Mouse (Mus musculus) intestine, embryonic 15.5 days (tissue): ENCODE data around the gene Fam227b. TPM values are rescaled to one million over a fixed set of nuclear protein-coding genes. Genes with fewer than 3 reads are reported as not detected.

Experiments used
- ATAC-seq: fragments of 200-750 bp; cut with Nextera tagmentation; 2 replicates; pipeline ENCODE4 v1.8.0; 2017; ENCODE audit warnings: moderate TSS enrichment, moderate library complexity
- H3K27ac ChIP-seq: fragments of 300-500 bp; sonication (generic); 2 replicates; pipeline ENCODE4 v1.5.1; 2015; ENCODE audit warnings: mild to moderate bottlenecking, inconsistent platforms
- H3K27me3 ChIP-seq: fragments of 300-500 bp; sonication (generic); replicated peaks from 2 replicates; pipeline ENCODE4 v1.6.1; 2015; ENCODE audit warnings: inconsistent platforms
- H3K36me3 ChIP-seq: fragments of 300-500 bp; sonication (generic); 2 replicates; pipeline ENCODE4 v1.6.1; 2015; ENCODE audit warnings: inconsistent platforms
- H3K4me1 ChIP-seq: fragments of 300-500 bp; sonication (generic); replicated peaks from 2 replicates; pipeline ENCODE4 v1.6.1; 2015; ENCODE audit warnings: inconsistent platforms
- H3K4me2 ChIP-seq: fragments of 300-500 bp; sonication (generic); replicated peaks from 2 replicates; pipeline ENCODE4 v1.6.1; 2015; ENCODE audit warnings: mild to moderate bottlenecking, inconsistent platforms
- H3K4me3 ChIP-seq: fragments of 300-500 bp; sonication (generic); replicated peaks from 2 replicates; pipeline ENCODE4 v1.5.1; 2015; ENCODE audit warnings: inconsistent platforms
- H3K9ac ChIP-seq: fragments of 300-500 bp; sonication (generic); 2 replicates; pipeline ENCODE4 v1.6.1; 2015; ENCODE audit warnings: inconsistent platforms
- H3K9me3 ChIP-seq: fragments of 300-500 bp; sonication (generic); 2 replicates; pipeline ENCODE4 v1.6.1; 2016; ENCODE audit warnings: inconsistent platforms
- WGBS: fragments of 180-500 bp; shearing (Covaris S2); methylation state at CpG from one replicate; pipeline ENCODE4 v1.1.7; 2015; 5-methylcytosine and 5-hydroxymethylcytosine counted together
- polyA plus RNA-seq: library from polyadenylated mRNA; unstranded; fragments of >200 nt; fragmentation: Nextera tagmentation; extraction: Ambion mirVana; gene quantifications from 2 replicates; pipeline ENCODE4 v1.2.1, GENCODE M21; 2015

Gene Fam227b
- polyA plus RNA-seq, 1 experiment from 2014 or later = not detected

DNA sequence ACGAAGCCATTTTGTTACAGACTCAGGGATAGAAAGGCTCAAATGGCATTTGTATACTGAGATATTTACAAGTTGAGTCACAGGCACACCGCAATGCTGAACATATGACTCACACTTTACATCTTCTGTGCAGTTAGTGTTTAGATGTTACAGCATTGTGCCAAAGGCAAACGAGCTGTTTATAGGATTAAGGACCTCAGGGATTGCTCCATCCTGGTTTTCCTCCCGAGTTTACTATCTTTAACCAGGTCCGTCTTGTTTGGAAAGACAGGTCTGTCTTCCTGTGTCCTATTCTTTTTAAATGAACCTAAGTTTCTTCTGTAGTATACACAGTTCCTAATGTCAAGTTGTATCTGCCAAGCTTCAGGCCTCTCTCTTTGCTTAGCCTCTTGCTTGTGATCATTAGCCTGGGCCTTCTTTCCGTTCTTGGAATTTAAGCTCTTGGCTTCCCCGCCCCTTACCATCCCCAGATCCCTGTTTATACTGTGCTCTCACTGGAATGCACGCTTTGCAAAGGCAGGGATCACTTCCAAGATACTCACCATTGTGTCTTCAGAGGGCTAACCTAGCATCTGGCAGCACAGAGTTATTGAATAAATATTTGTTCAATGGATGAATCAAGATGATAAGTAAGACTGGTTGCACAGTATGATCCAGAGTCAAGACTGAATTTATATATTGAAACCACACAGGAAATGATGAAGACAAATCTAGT, 120.5 kb downstream of the Fam227b start:
- Histone ChIP-seq H3K9me3 (no peaks in the 10 kb centered on the region), H3K36me3 (no peaks in the 10 kb centered on the region), H3K4me2 (no peak overlapping the region), H3K27ac (peak overlapping the region; percentile 40; the same call in 1 of the 2 replicates), H3K4me1 (no peaks in the 10 kb centered on the region), H3K4me3 (no peak overlapping the region), H3K27me3 (no peaks in the 10 kb centered on the region), H3K9ac (no peak overlapping the region)
- peak; percentile 56; the same call in 1 of the 2 replicates for ATAC-seq
- WGBS = 32% methylated on average over 8 of the region's 8 CpGs

GRCm38 (mm10) chr2:126015763-126016473, 135.9 kb downstream of the Fam227b start:
- H3K36me3 ChIP-seq = no peaks in the 10 kb centered on the region
- H3K4me3 ChIP-seq = no peak overlapping the region
- no peak overlapping the region for H3K9ac ChIP-seq
- H3K4me2 ChIP-seq = no peak overlapping the region
- no peaks in the 10 kb centered on the region for H3K4me1 ChIP-seq
- H3K9me3 ChIP-seq = no peaks in the 10 kb centered on the region
- no peaks in the 10 kb centered on the region for H3K27me3 ChIP-seq
- H3K27ac ChIP-seq = no peak overlapping the region
- ATAC-seq = no peak
- 43% methylated on average over 3 of the region's 3 CpGs for WGBS

- Histone ChIP-seq H3K4me3 (no peak overlapping the region), H3K9ac (no peak overlapping the region), H3K36me3 (no peaks in the 10 kb centered on the region), H3K27ac (no peak overlapping the region), H3K27me3 (no peaks in the 10 kb centered on the region), H3K4me2 (no peak overlapping the region), H3K4me1 (no peaks in the 10 kb centered on the region), H3K9me3 (no peaks in the 10 kb centered on the region)
- WGBS = 64% methylated on average over 12 of the region's 12 CpGs
- no peak for ATAC-seq
Measured at GRCm38 (mm10) chr2:126014989-126015710, 136.7 kb downstream of the Fam227b start.

DNA sequence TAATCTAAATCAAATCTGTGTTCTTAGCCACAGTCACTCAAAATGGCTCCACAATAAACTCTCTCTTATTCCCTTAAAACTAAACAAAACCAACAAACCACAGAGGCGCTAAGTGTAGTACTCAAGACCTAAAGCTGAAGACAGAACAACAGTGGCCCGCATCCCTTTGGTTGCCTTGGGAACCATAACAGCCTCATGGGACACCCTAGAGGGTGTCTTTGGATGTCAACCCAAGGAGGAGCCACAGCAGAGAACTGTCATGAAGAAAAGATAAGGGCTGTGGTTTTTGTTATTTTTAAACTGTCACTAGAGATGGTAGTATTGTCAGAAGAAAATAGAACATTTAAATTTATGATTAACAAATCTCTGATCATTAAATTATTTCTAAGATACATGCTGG, 145.1 kb downstream of the Fam227b start:
- no peak overlapping the region for H3K4me2 ChIP-seq
- H3K9me3 ChIP-seq = no peaks in the 10 kb centered on the region
- no peak for ATAC-seq
- 86% methylated on average over 2 of the region's 2 CpGs for WGBS
- H3K4me1 ChIP-seq = no peaks in the 10 kb centered on the region
- no peaks in the 10 kb centered on the region for H3K27me3 ChIP-seq
- no peaks in the 10 kb centered on the region for H3K36me3 ChIP-seq
- no peak overlapping the region for H3K9ac ChIP-seq
- no peak overlapping the region for H3K4me3 ChIP-seq
- H3K27ac ChIP-seq = no peak overlapping the region

DNA sequence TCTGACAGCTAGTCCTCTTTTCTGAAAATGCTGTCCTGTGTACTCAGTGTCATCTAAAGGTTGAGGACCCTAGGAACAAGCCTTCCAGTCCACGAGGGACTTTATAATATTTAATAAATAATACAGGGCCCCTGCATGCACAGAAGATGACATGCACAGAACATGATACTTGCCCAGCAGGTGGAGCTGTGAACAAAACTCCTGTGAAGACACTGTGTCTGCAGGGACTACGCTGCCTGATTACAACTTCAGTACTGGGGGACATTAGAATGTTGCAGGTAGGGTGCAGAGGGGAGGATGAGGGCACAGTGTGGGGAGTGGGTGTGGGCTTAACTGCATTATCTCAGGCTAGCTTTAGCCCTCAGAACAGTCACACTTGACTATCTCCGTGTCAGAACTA, 145.7 kb downstream of the Fam227b start:
- no peak overlapping the region for H3K27ac ChIP-seq
- H3K9me3 ChIP-seq = no peaks in the 10 kb centered on the region
- 32% methylated on average over 3 of the region's 3 CpGs for WGBS
- no peaks in the 10 kb centered on the region for H3K4me1 ChIP-seq
- H3K9ac ChIP-seq = no peak overlapping the region
- no peak overlapping the region for H3K4me3 ChIP-seq
- H3K27me3 ChIP-seq = no peaks in the 10 kb centered on the region
- no peak for ATAC-seq
- no peaks in the 10 kb centered on the region for H3K36me3 ChIP-seq
- H3K4me2 ChIP-seq = no peak overlapping the region

DNA sequence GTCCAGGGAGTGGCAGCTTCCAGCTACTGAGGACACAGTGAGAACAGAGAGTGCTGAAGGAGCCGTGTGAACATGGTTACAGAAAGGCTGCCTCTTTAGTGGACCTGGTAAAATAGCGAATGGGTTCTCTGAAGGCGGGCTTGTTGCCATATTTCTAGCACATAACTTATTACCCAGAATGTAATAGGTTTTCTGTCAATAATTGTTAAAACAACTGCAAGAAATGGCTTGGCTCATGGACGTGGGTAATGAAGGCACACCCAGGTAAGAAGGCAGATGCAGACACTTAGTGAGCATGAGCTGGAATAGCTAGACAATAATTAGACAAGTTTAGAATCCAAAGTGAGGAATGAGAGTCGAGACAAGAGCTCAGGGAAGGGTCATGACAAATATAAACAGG, 149.5 kb downstream of the Fam227b start:
- ATAC-seq = no peak
- WGBS = 66% methylated on average over 5 of the region's 5 CpGs
- Histone ChIP-seq H3K27me3 (no peaks in the 10 kb centered on the region), H3K27ac (no peak overlapping the region), H3K4me3 (no peak overlapping the region), H3K36me3 (no peaks in the 10 kb centered on the region), H3K9me3 (no peaks in the 10 kb centered on the region), H3K4me2 (no peak overlapping the region), H3K4me1 (no peaks in the 10 kb centered on the region), H3K9ac (no peak overlapping the region)

DNA sequence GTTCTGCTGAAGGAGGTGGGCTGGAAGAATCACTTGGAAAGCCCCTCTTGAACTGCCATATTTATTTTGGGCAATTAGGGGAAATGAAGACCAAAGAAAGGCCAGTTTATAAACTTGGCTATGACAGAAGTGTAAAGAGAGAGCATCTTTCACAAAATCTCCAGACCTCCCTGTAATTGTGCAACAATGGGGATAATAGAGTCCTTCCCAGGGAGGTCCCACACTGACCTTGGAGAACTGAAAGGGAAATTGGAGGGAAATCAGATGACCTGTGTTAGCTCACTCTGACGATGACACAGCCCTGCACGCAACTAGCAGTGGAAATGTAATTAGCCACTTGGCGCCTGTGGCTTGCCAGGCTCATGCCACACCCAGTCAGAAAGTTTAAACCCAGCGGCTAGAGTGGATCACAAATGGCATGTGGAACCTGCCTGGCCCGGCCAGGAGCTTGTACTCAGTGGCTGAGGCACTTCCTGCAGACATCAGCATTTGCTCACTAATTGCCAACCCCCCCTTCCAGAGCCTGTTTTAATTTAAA, 175.9 kb downstream of the Fam227b start:
- Histone ChIP-seq H3K27me3 (no peaks in the 10 kb centered on the region), H3K9ac (no peak overlapping the region), H3K27ac (no peak overlapping the region), H3K4me2 (no peak overlapping the region), H3K9me3 (no peaks in the 10 kb centered on the region), H3K4me3 (no peak overlapping the region), H3K36me3 (no peaks in the 10 kb centered on the region), H3K4me1 (no peaks in the 10 kb centered on the region)
- no peak for ATAC-seq
- WGBS = 47% methylated on average over 5 of the region's 5 CpGs

- no peak overlapping the region for H3K9ac ChIP-seq
- no peaks in the 10 kb centered on the region for H3K4me1 ChIP-seq
- H3K9me3 ChIP-seq = no peaks in the 10 kb centered on the region
- WGBS = 91% methylated on average over 10 of the region's 10 CpGs
- no peak overlapping the region for H3K4me2 ChIP-seq
- H3K27ac ChIP-seq = no peak overlapping the region
- no peaks in the 10 kb centered on the region for H3K36me3 ChIP-seq
- H3K27me3 ChIP-seq = no peaks in the 10 kb centered on the region
- no peak for ATAC-seq
- H3K4me3 ChIP-seq = no peak overlapping the region
Measured at GRCm38 (mm10) chr2:125975206-125975605, 176.6 kb downstream of the Fam227b start.

DNA sequence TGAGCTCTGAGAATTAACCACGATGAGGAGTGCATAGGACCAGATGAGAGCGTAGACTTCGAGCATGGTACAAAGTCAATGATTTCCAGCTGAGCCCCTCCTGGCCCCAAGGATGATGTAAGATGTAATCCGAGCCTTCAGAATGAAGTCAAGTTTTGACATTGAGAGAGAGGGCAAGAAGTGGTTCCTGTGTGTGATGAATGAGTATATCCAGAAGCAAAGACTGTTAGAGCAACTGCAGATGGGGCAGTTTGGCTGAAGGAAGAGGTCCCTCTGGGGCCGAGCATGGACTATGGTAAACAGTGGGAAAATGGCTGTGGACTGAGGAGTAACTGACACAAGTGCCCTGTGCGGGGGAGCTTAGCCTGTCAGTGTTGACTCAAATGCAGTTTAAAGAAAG, 178.6 kb downstream of the Fam227b start:
- no peak overlapping the region for H3K4me2 ChIP-seq
- no peaks in the 10 kb centered on the region for H3K4me1 ChIP-seq
- 39% methylated on average over 6 of the region's 6 CpGs for WGBS
- no peaks in the 10 kb centered on the region for H3K9me3 ChIP-seq
- no peak overlapping the region for H3K27ac ChIP-seq
- ATAC-seq = peak; percentile 65; the same call in 1 of the 2 replicates
- no peaks in the 10 kb centered on the region for H3K27me3 ChIP-seq
- no peaks in the 10 kb centered on the region for H3K36me3 ChIP-seq
- no peak overlapping the region for H3K4me3 ChIP-seq
- no peak overlapping the region for H3K9ac ChIP-seq

GRCm38 (mm10) chr2:125968811-125969210, 183.0 kb downstream of the Fam227b start:
- no peaks in the 10 kb centered on the region for H3K4me1 ChIP-seq
- no peak overlapping the region for H3K27ac ChIP-seq
- no peaks in the 10 kb centered on the region for H3K36me3 ChIP-seq
- no peak for ATAC-seq
- no peaks in the 10 kb centered on the region for H3K9me3 ChIP-seq
- no peak overlapping the region for H3K4me3 ChIP-seq
- H3K27me3 ChIP-seq = no peaks in the 10 kb centered on the region
- H3K9ac ChIP-seq = no peak overlapping the region
- WGBS = 84% methylated on average over 1 of the region's 1 CpGs
- H3K4me2 ChIP-seq = no peak overlapping the region

DNA sequence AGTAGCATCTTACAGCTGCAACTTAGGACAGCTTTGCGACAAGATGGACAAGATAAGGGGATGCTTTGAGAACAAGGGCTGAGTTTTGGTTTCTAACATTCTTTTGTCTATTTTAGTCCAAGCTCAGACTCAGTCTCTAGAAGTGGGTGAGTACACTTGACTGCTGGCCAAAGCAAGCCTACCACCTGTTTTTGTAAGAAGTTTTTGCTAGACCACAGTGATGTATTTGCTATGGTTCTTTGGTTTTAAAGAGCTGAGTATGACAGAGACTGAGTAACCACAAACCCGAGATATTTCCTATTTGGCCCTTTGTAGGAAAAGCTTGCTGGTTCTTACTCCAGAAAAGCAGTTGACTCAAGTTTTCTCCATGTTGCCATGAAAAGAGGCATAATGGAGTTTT, 203.6 kb downstream of the Fam227b start:
- Histone ChIP-seq H3K4me2 (no peak overlapping the region), H3K36me3 (peaks cover 4% of the 10 kb centered on the region; the same call in 1 of the 2 replicates), H3K4me1 (no peaks in the 10 kb centered on the region), H3K4me3 (no peak overlapping the region), H3K27ac (no peak overlapping the region), H3K9ac (no peak overlapping the region), H3K9me3 (no peaks in the 10 kb centered on the region), H3K27me3 (no peaks in the 10 kb centered on the region)
- no peak for ATAC-seq
- 88% methylated on average over 2 of the region's 2 CpGs for WGBS

- H3K9me3 ChIP-seq = no peaks in the 10 kb centered on the region
- H3K4me2 ChIP-seq = no peak overlapping the region
- H3K36me3 ChIP-seq = no peaks in the 10 kb centered on the region
- H3K4me3 ChIP-seq = no peak overlapping the region
- H3K27me3 ChIP-seq = no peaks in the 10 kb centered on the region
- 67% methylated on average over 1 of the region's 1 CpGs for WGBS
- H3K9ac ChIP-seq = no peak overlapping the region
- H3K4me1 ChIP-seq = no peaks in the 10 kb centered on the region
- no peak for ATAC-seq
- no peak overlapping the region for H3K27ac ChIP-seq
Measured at GRCm38 (mm10) chr2:125943301-125943700, 208.5 kb downstream of the Fam227b start.
